Mouse (Mus musculus): ENCODE data around the gene Atf7ip. TPM values are rescaled to one million over a fixed set of nuclear protein-coding genes. Genes with fewer than 3 reads are reported as not detected.
"Not testable (repeated sequence)": the region's sequence is repeated elsewhere in the genome, so short reads cannot be mapped to it uniquely, and the experiment has no call there.

The Atf7ip gene
- 100 to 1,000 TPM in 1 of 2 experiments, 10 to 100 TPM in 1; 92.6 to 107 TPM for total RNA-seq (2021)
- long read RNA-seq, experiment 1, full-length matches to known transcripts: 1 of 6 reads
- long read RNA-seq, experiment 1, partial matches to known transcripts: 2 of 6 reads
- long read RNA-seq, experiment 1, other reads (novel, unspliced or antisense): 3 of 6 reads
- long read RNA-seq, experiment 2, full-length matches to known transcripts: 1 of 9 reads
- long read RNA-seq, experiment 2, partial matches to known transcripts: 2 of 9 reads
- long read RNA-seq, experiment 2, other reads (novel, unspliced or antisense): 6 of 9 reads

- intact Hi-C loops (cut with DNase I); DNase-seq: not testable (repeated sequence)
These were observed at the start of gene Atf7ip for GRCm38 (mm10) chr6:136505867-136506266. TSS of gene Atf7ip (plus strand) at chr6:136506167.

DNA sequence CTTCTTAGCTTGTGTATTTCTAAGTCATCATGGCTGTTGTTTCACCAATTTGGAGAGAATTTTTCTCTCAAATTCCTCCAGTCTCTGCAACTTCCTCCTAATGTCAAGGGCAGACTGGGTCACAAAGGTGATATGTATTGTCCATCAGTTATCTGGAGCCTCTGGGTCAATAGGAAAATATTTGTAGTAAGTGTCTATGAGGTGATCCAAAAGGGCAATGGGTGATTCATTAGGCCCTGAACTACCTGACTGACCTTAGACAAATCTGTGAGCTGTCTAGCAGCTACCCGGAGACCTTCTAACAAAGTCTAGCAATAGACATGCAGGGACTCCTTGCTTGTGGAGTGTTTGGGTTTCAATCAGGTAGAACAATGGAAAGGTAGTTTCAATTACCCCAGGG, 49.7 kb upstream of the Atf7ip start:
- intact Hi-C loops (cut with DNase I): no loop called here
- DNase-seq: no peak

DNA sequence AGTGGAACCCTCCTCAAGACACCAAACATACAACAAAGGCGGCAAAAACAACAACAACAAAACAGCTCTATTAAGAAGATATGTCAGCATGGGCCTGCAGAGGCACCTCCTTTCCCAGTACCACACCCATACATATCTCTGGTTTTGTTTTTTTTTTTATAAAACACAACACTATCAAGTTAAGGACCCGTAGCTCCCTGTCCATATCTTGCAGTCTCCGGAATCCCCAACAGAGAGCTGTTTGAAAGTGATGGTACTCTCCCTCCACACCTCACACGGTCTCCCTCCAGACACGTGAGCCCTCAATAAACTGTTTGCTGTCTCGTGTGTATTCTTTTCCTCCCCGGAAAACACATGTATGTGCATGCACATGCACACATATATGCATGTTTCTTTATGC, 46.8 kb upstream of the Atf7ip start:
- no peak for DNase-seq
- intact Hi-C loops (cut with DNase I): no loop called here

- intact Hi-C loops (cut with DNase I): no loop called here
- no peak for DNase-seq
These were observed 42.5 kb upstream of the Atf7ip start for GRCm38 (mm10) chr6:136463491-136463890.

DNA sequence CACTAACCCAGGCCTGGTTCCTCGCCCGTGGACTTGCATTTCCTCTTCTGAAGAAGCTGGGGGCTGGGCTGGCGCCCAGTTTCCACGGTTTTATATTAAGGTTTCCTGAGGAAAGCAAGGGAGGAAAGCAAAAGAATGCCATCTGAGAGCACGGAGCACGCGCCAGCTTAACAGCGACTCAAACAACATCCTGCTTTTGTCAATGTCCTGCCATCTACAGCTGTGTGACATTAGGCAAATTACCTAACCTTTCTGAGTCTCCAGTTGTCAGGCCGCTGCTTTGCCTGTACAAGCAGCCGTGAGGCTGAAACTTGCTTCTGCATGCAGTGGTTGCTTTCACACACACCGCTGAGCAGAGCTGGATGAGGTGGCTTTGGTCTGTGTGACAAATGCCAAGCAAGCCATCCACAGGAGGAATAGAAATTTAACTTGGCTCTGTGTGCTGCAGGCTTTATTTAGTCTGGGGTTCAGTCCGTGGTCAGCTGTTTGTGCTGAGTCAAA, 41.8 kb upstream of the Atf7ip start:
- peak in 1 of 2 experiments; percentile 24 for DNase-seq
- intact Hi-C loops (cut with DNase I): loop anchor here (2.0 kb wide), 1 partner anchor 39 kb away; no protein-coding TSS in a partner anchor

- no peak for DNase-seq
- intact Hi-C loops (cut with DNase I): loop anchor here (2.0 kb wide), 1 partner anchor 40 kb away; no protein-coding TSS in a partner anchor
These were observed 40.9 kb upstream of the Atf7ip start for GRCm38 (mm10) chr6:136465021-136465420.

GRCm38 (mm10) chr6:136465959-136466381, 40.0 kb upstream of the Atf7ip start:
- peak; percentile 66 to 78 for DNase-seq
- intact Hi-C loops (cut with DNase I): loop anchor here (1.0 to 2.0 kb wide), 3 partner anchors 41 to 89 kb away; no protein-coding TSS in a partner anchor

DNA sequence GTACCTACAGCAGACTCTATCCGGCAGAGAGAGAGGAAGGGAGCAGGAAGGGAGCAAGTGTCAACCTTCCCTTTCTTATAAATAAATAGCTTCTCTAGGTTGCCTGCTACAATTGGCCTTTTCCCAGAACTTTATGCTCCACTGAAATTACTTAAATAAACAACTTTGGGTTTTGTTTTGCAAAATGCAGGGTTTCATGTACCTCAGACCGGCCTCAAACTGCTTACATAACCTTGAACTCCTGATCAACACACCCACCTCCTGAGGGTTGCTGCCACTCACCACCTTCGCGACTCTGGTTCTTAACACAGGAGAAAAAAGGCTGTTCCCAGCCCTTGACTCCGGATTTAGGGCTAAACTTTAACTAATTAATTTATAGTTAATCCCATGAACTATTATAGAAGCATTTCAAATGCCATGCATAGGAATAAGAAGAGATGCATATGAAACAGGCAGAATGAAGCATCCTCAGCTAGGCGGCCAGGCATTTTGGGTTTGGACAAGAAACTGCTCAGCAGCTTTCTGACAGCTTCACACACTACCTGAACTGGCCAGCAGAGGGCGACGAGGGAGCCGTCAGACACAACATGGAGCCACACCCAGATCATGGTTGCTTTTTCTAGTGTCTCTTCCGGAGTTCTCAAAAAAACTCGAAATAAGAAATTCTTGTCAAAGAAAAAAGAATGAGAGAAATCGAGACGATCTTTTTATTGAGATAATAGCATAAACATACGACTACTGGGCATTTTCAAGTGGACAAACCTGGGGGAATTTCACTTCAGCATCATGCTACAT, 38.8 kb upstream of the Atf7ip start:
- peak; percentile 86 to 93 for DNase-seq
- intact Hi-C loops (cut with DNase I): loop anchor here (1.0 kb wide), 2 partner anchors 51 to 88 kb away; no protein-coding TSS in a partner anchor

DNA sequence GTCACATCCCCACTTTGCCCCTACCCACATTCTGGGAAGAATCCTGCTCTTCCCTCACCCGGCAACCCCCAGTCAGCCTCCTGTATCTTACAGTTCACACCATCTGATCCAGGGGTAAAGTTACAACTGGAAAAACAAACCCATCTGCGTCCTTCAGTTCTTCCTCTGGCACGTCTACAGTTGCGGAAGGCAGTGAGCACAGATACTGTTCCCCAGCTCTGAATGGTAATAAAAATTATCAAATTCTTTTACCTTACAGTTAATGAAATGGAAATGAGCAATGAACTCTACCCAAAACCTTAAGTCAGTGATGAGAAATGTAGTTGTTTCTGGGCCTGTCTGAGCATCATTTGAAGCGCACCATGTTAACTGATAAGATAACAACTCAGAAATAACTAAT, 38.1 kb upstream of the Atf7ip start:
- DNase-seq: no peak
- intact Hi-C loops (cut with DNase I): no loop called here

GRCm38 (mm10) chr6:136468401-136468912, 37.5 kb upstream of the Atf7ip start:
- intact Hi-C loops (cut with DNase I): no loop called here

DNA sequence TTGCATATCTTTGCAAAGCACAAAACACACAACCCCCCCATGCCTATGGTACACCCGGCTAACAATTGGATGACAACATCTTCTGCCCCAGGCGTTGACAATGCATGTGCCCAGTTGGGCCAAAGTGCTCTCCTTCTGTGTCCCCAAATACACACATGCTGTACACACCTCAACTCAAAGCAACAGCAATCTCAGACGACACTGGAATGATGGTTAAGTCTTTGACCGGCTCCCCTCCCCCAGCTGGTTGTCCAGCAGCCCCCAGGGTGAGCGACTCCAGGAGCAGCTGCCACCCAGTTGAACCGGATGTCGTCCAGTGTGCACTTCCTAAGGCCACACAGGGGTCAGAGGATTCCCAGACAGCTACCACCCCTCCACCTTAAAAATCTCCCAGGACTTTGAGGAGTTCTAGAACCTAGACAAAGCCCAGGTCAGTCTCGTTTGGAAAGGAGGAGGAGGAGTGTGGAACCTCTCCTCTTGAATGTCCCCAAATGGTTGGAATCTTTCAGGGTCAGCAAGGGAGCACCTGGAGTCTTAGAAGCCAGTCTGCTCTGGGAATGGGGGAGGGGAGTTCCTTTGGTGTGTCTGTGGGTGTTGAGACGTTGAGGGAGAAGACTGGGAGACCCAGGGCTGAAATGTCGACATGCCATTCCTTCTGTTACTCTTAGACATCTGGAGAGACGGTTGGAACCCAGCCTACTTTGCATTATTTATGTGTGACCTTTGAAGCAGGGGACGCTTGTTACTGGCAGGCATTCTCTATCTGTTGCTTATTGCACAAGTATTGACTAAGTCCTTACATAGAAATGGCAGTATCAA, 36.8 kb upstream of the Atf7ip start:
- DNase-seq: peak in 1 of 2 experiments; percentile 44
- intact Hi-C loops (cut with DNase I): no loop called here

More at GRCm38 (mm10) chr6:136468401-136468912, 37.5 kb upstream of the Atf7ip start:
- peak; percentile 87 to 93 for DNase-seq

GRCm38 (mm10) chr6:136469807-136470206, 36.2 kb upstream of the Atf7ip start:
- intact Hi-C loops (cut with DNase I): no loop called here
- no peak for DNase-seq

DNA sequence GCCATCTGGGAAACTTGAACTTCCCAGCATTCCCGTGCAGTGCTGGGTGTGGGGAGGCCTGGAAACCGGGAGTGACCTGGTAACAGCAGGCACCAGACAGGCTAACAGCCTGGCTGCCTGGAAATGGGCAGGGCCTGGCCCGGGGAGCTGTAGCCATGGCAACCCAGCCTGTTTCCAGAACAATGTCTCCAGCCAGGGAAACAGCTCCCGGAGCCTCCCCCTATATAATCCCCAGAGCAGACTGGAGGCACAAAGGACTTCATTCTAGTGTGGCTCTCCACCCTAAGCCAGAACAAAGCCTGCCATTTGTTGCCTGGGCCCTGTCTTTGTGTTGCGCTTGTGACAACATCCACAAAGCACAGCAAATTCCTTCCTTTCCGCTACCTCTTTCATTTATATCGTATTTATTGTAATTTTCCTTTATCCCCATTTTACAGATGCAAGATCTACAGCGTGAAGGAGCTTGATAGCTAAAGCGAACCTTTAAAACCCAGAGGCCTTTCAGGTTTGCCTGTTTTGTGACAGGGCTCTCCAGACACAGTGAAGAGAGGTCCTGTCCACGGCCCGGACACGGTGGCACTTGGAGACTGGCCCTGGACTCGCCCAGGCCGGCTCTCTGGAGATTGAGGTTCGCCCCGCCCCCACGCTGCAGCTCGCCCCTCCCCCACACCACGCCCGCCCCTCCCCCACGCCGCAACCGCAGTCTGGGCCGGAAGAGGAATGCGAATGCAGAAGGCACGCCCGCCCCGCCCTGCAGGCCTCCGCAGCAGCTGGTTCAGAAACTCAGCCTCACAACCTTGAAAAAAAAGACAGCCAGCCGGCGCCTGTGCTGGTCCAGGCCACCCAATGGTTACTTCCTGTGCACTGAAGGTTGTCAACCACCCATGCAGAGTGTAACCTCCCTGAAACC, 35.4 kb upstream of the Atf7ip start:
- peak; percentile 85 to 86 for DNase-seq
- intact Hi-C loops (cut with DNase I): no loop called here

DNA sequence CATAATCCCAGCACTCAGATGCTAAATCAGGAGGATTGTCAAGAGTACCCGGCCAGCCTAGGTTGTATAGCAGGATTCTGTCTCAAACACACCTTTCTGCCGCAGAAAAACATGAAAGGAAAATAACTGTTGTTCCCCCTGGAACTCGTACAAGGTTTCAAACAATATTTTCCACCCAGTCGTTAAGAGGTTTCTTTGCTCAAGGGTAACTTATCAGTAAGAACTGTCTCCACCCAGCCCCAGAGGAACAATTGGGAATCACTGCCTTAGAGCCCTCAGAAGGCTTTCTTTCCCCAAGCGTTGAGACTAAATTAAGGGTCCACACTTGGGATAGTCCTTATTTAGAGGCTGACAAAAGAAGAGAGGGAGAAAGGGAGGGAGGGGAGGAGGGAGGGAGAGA, 34.4 kb upstream of the Atf7ip start:
- no peak for DNase-seq

DNA sequence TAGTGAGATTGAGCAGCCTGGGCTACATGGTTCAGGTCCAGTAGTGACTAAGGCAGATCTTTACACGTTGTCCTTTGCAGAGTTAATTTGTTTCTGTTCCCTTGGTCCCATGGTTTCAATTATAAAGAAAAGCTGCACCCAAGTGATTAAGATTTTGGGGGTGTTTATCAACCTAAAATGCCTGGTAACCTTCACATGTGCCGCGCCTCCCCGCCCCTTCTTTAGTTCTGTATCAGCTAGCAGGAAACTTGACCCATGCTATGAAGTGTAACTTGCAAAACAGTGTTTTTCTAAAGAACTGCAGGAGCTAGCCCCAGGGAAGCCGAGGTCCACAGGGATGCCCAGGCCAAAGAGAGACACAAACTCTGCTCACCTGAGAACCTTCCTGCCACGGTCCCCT, 33.2 kb upstream of the Atf7ip start:
- no peak for DNase-seq
- intact Hi-C loops (cut with DNase I): no loop called here

More for the DNA sequence above, 34.4 kb upstream of the Atf7ip start:
- intact Hi-C loops (cut with DNase I): no loop called here

GRCm38 (mm10) chr6:136473472-136474129, 32.4 kb upstream of the Atf7ip start:
- DNase-seq: no peak
- intact Hi-C loops (cut with DNase I): no loop called here

GRCm38 (mm10) chr6:136475171-136475860, 30.7 kb upstream of the Atf7ip start:
- DNase-seq: no peak
- intact Hi-C loops (cut with DNase I): no loop called here

DNA sequence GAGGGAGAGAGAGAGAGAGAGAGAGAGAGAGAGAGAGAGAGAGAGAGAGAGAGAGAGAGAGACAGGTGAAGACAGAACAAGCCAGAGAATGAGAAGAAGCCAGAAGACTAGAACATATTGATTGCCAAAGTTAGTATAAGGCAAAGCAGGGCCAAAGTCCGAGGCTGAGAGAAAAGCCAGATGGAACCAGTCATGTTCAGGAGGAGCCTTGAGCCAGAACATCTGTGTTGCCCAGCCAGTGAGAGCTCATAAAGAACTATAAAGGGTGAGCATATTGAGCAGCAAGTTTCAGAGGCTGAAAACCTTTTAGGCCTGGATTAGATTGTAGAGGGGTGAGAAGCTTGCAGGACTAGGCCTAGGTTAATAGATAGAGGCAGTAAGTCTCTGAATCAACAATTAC, 28.1 kb upstream of the Atf7ip start:
- no peak for DNase-seq
- intact Hi-C loops (cut with DNase I): no loop called here

Data from heart, postnatal 14 days (tissue).